Mouse (Mus musculus) lung, adult 2 months (tissue): ENCODE data around the gene Polr3b. TPM values are rescaled to one million over a fixed set of nuclear protein-coding genes. Genes with fewer than 3 reads are reported as not detected.

Source experiments
- DNase-seq: peaks from one replicate; pipeline ENCODE4 v3.0.0; 2022
- H3K4me1 ChIP-seq: fragments of 200-500 bp; 2 replicates; pipeline ENCODE4 v1.6.1; 2011; ENCODE audit warnings: low read length; ENCODE audit not compliant: control insufficient read depth, insufficient read depth
- H3K4me3 ChIP-seq: fragments of 200-500 bp; replicated peaks from 2 replicates; pipeline ENCODE3; 2011; ENCODE audit warnings: low read depth, mild to moderate bottlenecking, control low read depth, low read length; ENCODE audit errors: extremely low read depth
- CTCF ChIP-seq: fragments of 200-500 bp; IDR thresholded peaks from 2 replicates; pipeline ENCODE4 v1.5.1; 2011; ENCODE audit warnings: mild to moderate bottlenecking, low read length, control low read depth; ENCODE audit not compliant: insufficient read depth
- POLR2A ChIP-seq: fragments of 200-500 bp; IDR thresholded peaks from 2 replicates; pipeline ENCODE4 v1.6.1; 2011; ENCODE audit warnings: low read depth, mild to moderate bottlenecking, control low read depth, low read length, borderline replicate concordance; ENCODE audit errors: extremely low read depth
- WGBS: fragments of 180-500 bp; shearing (Covaris S2); methylation state at CpG from one replicate; pipeline ENCODE4 v1.1.7; 2018; 5-methylcytosine and 5-hydroxymethylcytosine counted together
- polyA plus RNA-seq: library from polyadenylated mRNA; depleted of rRNA; stranded (reverse); fragments of >200 nt; gene quantifications from 2 replicates; pipeline ENCODE4 v1.2.3, GENCODE M21; 2012

Gene Polr3b
- polyA plus RNA-seq, 1 experiment, result 5.7 TPM

GRCm38 (mm10) chr10:84754851-84755785 is 133.0 kb downstream of the Polr3b start:
- 3% methylated on average over 66 of the region's 66 CpGs for WGBS
- TF ChIP-seq POLR2A (no peak), CTCF (no peak)
- no peak overlapping the region for H3K4me3 ChIP-seq
- H3K4me1 ChIP-seq, result peaks cover 4% of the 10 kb centered on the region
- no peak for DNase-seq

GRCm38 (mm10) chr10:84755786-84756203 is 133.7 kb downstream of the Polr3b start, which contains the start of gene Rfx4:
Rfx4 (plus strand) TSS chr10:84756062.
- peak; percentile 7 for DNase-seq
- Histone ChIP-seq H3K4me1 (peaks cover 4% of the 10 kb centered on the region), H3K4me3 (no peak within 1 kb of the TSS)
- TF ChIP-seq CTCF (no peak), POLR2A (no peak)
- WGBS, result 3% methylated on average over 24 of the region's 24 CpGs

- peak; percentile 13 for DNase-seq
- 3% methylated on average over 42 of the region's 42 CpGs for WGBS
- Histone ChIP-seq H3K4me3 (no peak overlapping the region), H3K4me1 (peaks cover 4% of the 10 kb centered on the region)
- TF ChIP-seq POLR2A, result no peak
Observed at GRCm38 (mm10) chr10:84756435-84757095, 134.5 kb downstream of the Polr3b start.

- Histone ChIP-seq H3K4me1 (peaks cover 4% of the 10 kb centered on the region), H3K4me3 (no peak overlapping the region)
- DNase-seq, result no peak
- no peak for TF ChIP-seq CTCF
- TF ChIP-seq POLR2A, result no peak
- 14% methylated on average over 22 of the region's 22 CpGs for WGBS
Observed at GRCm38 (mm10) chr10:84757426-84758199, 135.5 kb downstream of the Polr3b start.

GRCm38 (mm10) chr10:84758200-84758468 is 136.0 kb downstream of the Polr3b start:
- TF ChIP-seq CTCF, result no peak
- TF ChIP-seq POLR2A, result no peak
- no peak overlapping the region for H3K4me3 ChIP-seq
- WGBS, result 12% methylated on average over 5 of the region's 5 CpGs
- peaks cover 4% of the 10 kb centered on the region for H3K4me1 ChIP-seq
- no peak for DNase-seq

- peaks cover 4% of the 10 kb centered on the region for H3K4me1 ChIP-seq
- TF ChIP-seq CTCF (no peak), POLR2A (no peak)
- 8% methylated on average over 51 of the region's 51 CpGs for WGBS
- no peak overlapping the region for H3K4me3 ChIP-seq
- DNase-seq, result peak; percentile 13
Observed at GRCm38 (mm10) chr10:84758483-84759431, 136.7 kb downstream of the Polr3b start.

- DNase-seq, result no peak
- TF ChIP-seq CTCF (no peak), POLR2A (no peak)
- WGBS, result 20% methylated on average over 16 of the region's 16 CpGs
- peaks cover 4% of the 10 kb centered on the region for H3K4me1 ChIP-seq
- no peak overlapping the region for H3K4me3 ChIP-seq
Observed at GRCm38 (mm10) chr10:84759511-84760117, 137.5 kb downstream of the Polr3b start.

GRCm38 (mm10) chr10:84760118-84761111 is 138.3 kb downstream of the Polr3b start:
- no peak for TF ChIP-seq CTCF
- TF ChIP-seq POLR2A, result no peak
- DNase-seq, result no peak
- Histone ChIP-seq H3K4me3 (no peak overlapping the region), H3K4me1 (peaks cover 1% of the 10 kb centered on the region)
- WGBS, result 12% methylated on average over 45 of the region's 46 CpGs
